In genomic region chr4:88302291-88302690, GRCm38 (mm10) we compare ENCODE assay signal across 9 mouse cellular contexts.
DNase-seq lines count a peak whose midpoint lies in the region; ATAC-seq and TF ChIP-seq lines count a peak whose summit lies in the region.
"Had no signal": no experiment of that assay in that cellular context is flagged by ENCODE, and none has a peak within 500 bp of the region (broad histone marks: within the 10 kb centered on the region; RNA-seq: fewer than 3 reads in every experiment).

No protein-coding gene starts in this region.

- H3K9me3 ChIP-seq in midbrain, postnatal 0 days (ENCODE audit: low read length) = no peaks in the 10 kb centered on the region
- H3K9me3 ChIP-seq in midbrain, embryonic 15.5 days = no peaks in the 10 kb centered on the region
- H3K9me3 ChIP-seq: limb, embryonic 12.5 days had no signal

- no peak overlapping the region for H3K4me2 ChIP-seq in midbrain, postnatal 0 days (ENCODE audit: low read depth, low read length, poor library complexity, severe bottlenecking)
- H3K4me2 ChIP-seq in midbrain, embryonic 15.5 days = no peak overlapping the region
- H3K4me2 ChIP-seq: limb, embryonic 12.5 days had no signal

- no peaks in the 10 kb centered on the region for H3K4me1 ChIP-seq in midbrain, postnatal 0 days (ENCODE audit: insufficient read depth, low read length)
- H3K4me1 ChIP-seq in midbrain, embryonic 15.5 days = peaks cover 7% of the 10 kb centered on the region; the same call in 1 of the 2 replicates

- no peaks in the 10 kb centered on the region for H3K27me3 ChIP-seq in midbrain, postnatal 0 days (ENCODE audit: insufficient read depth, low read length)
- no peaks in the 10 kb centered on the region for H3K27me3 ChIP-seq in midbrain, embryonic 15.5 days (replicated peaks)
- H3K27me3 ChIP-seq: limb, embryonic 12.5 days had no signal

- no peak for ATAC-seq in midbrain, postnatal 0 days (ENCODE audit: low FRiP score)
- ATAC-seq in midbrain, embryonic 15.5 days (replicated peaks) = no peak
- peak; percentile 76 for ATAC-seq in megakaryocyte progenitor cell, adult 5-6 weeks (replicated peaks; ENCODE audit: poor library complexity)

- H3K27ac ChIP-seq in gastrocnemius, adult 2 months = no peak overlapping the region
- no peak overlapping the region for H3K27ac ChIP-seq in midbrain, postnatal 0 days (ENCODE audit: low read depth, low read length)
- H3K27ac ChIP-seq in midbrain, embryonic 15.5 days = no peak overlapping the region
- H3K27ac ChIP-seq: limb, embryonic 12.5 days had no signal

- peak; percentile 75 for TF ChIP-seq CTCF in gastrocnemius, adult 2 months (IDR thresholded peaks at IDR 0.05)
- TF ChIP-seq CTCF in midbrain, postnatal 0 days (IDR thresholded peaks at IDR 0.05) = peak; percentile 90

- intact Hi-C loops in gastrocnemius, adult 2 months (cut with DNase I) = loop anchor here (2.0 kb wide), 1 partner anchor 267 kb away; no protein-coding TSS in a partner anchor

- no peaks in the 10 kb centered on the region for H3K36me3 ChIP-seq in midbrain, postnatal 0 days (ENCODE audit: insufficient read depth, low read length)
- no peaks in the 10 kb centered on the region for H3K36me3 ChIP-seq in midbrain, embryonic 15.5 days (replicated peaks)
- H3K36me3 ChIP-seq: limb, embryonic 12.5 days had no signal

- H3K4me3 ChIP-seq in gastrocnemius, adult 2 months = no peak overlapping the region
- no peak overlapping the region for H3K4me3 ChIP-seq in midbrain, postnatal 0 days (ENCODE audit: low read depth, low read length)
- H3K4me3 ChIP-seq in midbrain, embryonic 15.5 days = no peak overlapping the region
- H3K4me3 ChIP-seq: limb, embryonic 12.5 days had no signal

- no peak overlapping the region for H3K9ac ChIP-seq in midbrain, postnatal 0 days (replicated peaks; ENCODE audit: low read length, poor library complexity, severe bottlenecking)
- no peak overlapping the region for H3K9ac ChIP-seq in midbrain, embryonic 15.5 days
- H3K9ac ChIP-seq: limb, embryonic 12.5 days had no signal

- no peak for DNase-seq in gastrocnemius, adult 2 months
- no peak for DNase-seq in gastrocnemius, postnatal 25 days
- peak; percentile 60 for DNase-seq in midbrain, postnatal 0 days (ENCODE audit: low spot score)
- peak; percentile 66 for DNase-seq in cerebellum, adult 9-10 months
- no peak for DNase-seq in right cerebral cortex, postnatal 25 days
- no peak for DNase-seq in spleen, postnatal 36 days (ENCODE audit: low spot score in 2 of 2)

Comparison
In these comparisons a context has a peak if more than half of its experiments do, and no peak if none do; other contexts are left out.
1. DNase-seq: peak in midbrain, postnatal 0 days (single experiment) and cerebellum, adult 9-10 months (single experiment); none in gastrocnemius, adult 2 months (single experiment), gastrocnemius, postnatal 25 days (single experiment), right cerebral cortex, postnatal 25 days (single experiment) and spleen, postnatal 36 days (0 of 2).